Mouse (Mus musculus): ENCODE measurements at regions not wholly inside any gene's neighbourhood (a gene's known extent, or its start where the extent isn't known, plus 50 kb on each side); places are given as distances from the start of the nearest gene placed in this dataset.
A peak's percentile ranks its signal among the peaks of the same experiment; 100 is the strongest.

- DNase-seq (ENCODE audit: low spot score) = no peak
Measured at GRCm38 (mm10) chr11:27833736-27834135, 505.9 kb downstream of the Gm6685 start.

DNA sequence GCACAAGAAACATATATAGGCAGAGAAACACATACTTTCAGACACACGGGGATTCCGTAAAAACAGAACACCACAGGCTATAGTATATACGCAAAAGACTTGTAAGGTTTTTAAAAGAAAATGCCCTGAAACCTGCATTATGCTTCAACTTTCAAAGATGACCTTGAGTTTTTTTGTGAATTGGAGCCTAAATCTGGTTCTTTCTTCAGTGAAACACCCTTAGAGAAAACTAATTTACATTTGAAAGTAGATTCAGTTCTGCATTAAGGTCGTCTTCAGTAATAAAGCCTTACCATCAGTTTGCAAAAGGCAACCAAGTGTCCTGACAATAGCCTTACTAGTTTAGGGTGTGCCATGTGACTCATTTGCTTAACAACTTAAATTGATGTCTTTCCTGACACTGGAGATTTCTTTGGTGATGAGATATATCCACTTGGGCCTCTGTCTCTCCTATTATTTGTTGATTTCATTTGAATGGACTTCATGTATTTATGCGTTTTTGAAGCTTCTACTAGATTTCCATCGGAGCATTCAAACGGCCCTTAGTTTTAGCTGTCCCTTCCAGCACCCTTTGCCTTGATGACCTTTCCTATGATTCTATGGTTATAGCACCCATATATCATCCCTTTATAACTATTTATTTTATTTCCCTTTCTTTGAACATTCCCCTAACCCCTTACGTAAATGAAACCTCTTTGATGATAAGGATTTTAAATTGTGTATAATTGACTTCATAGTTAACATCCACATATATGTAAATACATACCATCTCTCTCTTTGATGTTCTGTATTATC is 539.6 kb downstream of the Gm6685 start:
- DNase-seq (ENCODE audit: low spot score) = no peak

DNA sequence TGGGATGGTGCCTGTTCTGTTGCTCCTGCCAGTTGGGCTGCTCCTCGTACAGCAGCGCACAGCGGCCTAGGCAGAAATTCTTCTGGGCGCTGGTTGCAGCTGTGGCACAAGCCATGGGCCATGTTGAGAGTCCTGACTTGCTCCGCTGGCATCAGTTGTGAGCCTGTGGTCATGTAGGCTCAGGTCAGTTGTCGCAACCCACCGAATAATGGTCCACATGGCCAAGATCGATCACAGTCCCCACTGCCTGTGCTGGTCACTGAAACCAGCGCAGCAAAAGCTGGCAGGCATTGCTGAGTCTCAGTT is 585.8 kb downstream of the Gm6685 start:
- no peak for DNase-seq (ENCODE audit: low spot score)

GRCm38 (mm10) chr11:27753212-27753912 is 586.3 kb downstream of the Gm6685 start:
- peak; percentile 27 for DNase-seq (ENCODE audit: low spot score)

GRCm38 (mm10) chr11:27726109-27726508 is 613.6 kb downstream of the Gm6685 start:
- no peak for DNase-seq (ENCODE audit: low spot score)

DNA sequence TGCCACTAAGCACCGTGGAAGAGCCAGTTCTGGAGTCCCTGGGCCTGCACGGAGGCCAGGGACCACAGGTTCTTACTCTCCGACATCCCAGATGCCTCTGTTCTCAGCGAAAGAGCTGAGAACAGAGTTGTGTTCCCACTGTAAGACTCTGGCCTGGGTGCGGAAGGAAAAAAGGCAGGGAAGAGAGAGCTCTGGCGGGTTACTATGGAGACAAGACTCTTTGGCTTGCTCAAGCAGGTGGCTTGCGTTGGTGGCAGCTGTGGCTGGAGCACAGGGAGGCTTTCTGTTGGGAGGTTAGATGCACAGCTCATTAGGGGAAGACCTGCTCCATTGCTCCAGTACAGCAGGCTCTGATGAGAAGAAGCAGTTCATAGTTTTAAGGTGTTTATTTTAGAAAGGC is 618.3 kb downstream of the Gm6685 start:
- DNase-seq (ENCODE audit: low spot score) = no peak

DNA sequence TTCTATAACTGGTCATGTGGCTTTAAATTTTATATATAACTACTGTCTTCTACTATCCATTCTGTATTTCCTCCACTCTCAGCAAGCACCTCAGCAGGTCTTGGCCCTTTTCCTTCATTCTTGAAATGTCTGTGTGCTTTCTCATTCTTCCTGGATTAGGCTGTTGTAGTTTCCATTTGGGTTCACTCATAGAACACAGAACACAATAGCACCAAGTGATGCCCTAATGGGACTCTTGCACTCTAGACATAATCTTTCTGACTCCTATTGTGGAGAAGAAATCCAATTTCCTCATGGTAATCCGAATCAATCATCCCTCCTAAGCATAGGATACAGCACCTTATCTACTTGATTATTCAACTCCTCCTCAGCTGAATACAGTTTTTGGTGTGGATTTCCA is 667.2 kb downstream of the Gm6685 start:
- DNase-seq (ENCODE audit: low spot score) = no peak
